Mouse (Mus musculus) spleen, postnatal 10 days (tissue): ENCODE measurements around the gene Doc2g.

Experiments used
- DNase-seq, 2 experiments: peaks; one replicate each; pipeline ENCODE4 v3.0.0; 2021 to 2022; ENCODE audit warnings: low spot score in 2 of 2

Doc2g gene

GRCm38 (mm10) chr19:4051741-4052515 lies 48.8 kb downstream of the Doc2g start:
- DNase-seq = peak; percentile 76 to 90

GRCm38 (mm10) chr19:4052516-4053030 lies 49.5 kb downstream of the Doc2g start:
- no peak for DNase-seq

GRCm38 (mm10) chr19:4054613-4055012 lies 51.5 kb downstream of the Doc2g start:
- no peak for DNase-seq

GRCm38 (mm10) chr19:4055216-4055946 lies 52.3 kb downstream of the Doc2g start:
- DNase-seq = no peak

- DNase-seq = no peak
Observed at GRCm38 (mm10) chr19:4055947-4056693, 53.0 kb downstream of the Doc2g start.
